Mouse (Mus musculus): ENCODE data around the gene Tfeb. TPM values are rescaled to one million over a fixed set of nuclear protein-coding genes. Genes with fewer than 3 reads are reported as not detected.
A peak's percentile ranks its signal among the peaks of the same experiment; 100 is the strongest.

Gene Tfeb
- polyA plus RNA-seq, 1 experiment = 6.5 TPM

DNA sequence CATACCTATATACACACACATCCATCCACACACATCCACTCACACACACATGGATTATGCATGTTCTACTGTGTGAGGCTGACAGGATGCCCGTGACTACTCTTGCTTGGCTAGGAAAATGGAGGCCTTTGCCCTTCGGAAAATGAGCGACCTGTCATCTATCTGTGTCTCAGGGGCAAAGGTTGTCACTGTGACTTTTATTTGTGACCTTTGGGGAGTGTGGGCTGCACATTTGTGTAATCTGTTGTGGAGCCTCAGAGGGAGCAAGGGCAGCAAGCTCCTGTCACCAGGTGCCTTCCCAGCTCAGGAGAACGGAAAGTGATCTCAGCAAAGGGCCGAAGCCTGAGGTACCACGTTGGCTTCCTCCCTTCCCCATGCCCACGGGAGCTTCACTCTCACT, 25.2 kb downstream of the Tfeb start:
- TF ChIP-seq POLR2A (IDR thresholded peaks at IDR 0.05; ENCODE audit: low read depth, low read length) = no peak
- no peak for TF ChIP-seq CTCF (IDR thresholded peaks at IDR 0.05; ENCODE audit: borderline replicate concordance, insufficient read depth, low read length)
- H3K4me1 ChIP-seq (ENCODE audit: control insufficient read depth, insufficient read depth, low read length) = peaks cover 13% of the 10 kb centered on the region
- H3K27ac ChIP-seq (ENCODE audit: insufficient read depth, low read length) = no peak overlapping the region
- H3K4me3 ChIP-seq (ENCODE audit: insufficient read depth, low read length) = no peak overlapping the region

DNA sequence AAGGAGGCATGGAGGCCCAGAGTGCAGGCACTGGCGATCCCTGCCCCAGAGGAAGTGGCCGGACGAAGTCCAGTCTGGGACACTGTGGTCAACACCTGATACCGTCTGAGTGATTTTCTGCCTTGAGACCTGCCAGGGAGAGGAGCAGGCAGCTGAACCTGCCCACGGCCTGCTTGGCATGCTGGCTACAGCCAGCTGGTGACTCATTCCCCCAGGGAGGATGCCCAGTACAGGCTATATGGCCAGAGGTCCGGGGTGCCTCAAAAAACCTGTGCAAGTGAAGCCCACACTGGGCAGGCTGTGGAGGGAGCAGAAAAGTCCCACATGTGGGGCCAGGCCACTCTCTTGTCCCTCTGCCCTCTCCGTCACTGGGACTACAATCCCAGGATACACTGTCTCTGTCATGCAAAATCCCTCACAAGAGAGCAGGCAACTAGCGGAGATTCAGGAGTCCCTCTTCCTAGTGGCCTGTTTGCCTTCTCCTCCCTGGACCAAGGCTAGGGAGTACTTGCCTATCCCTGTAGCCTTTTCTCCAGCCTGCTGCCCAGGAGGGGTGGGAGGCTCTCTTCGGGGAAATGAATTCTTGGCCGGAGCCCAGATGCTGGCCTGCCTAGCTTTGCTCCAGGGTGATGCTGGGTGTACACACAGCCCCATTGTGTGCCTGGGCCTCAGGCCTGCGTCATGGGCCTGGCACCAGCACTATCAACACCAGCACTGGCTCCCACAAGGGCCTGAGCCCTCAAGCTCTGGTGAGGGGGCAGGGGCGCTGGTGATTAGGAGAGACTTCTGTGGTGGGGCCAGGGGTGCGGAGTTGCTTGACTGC, 25.9 kb downstream of the Tfeb start:
- H3K27ac ChIP-seq (ENCODE audit: insufficient read depth, low read length) = 0 out of 2 replicates have a peak overlapping the region, but pooled peaks have one; percentile 11
- peaks cover 13% of the 10 kb centered on the region for H3K4me1 ChIP-seq (ENCODE audit: control insufficient read depth, insufficient read depth, low read length)
- H3K4me3 ChIP-seq (ENCODE audit: insufficient read depth, low read length) = no peak overlapping the region
- TF ChIP-seq CTCF (IDR thresholded peaks at IDR 0.05; ENCODE audit: borderline replicate concordance, insufficient read depth, low read length) = no peak
- no peak for TF ChIP-seq POLR2A (IDR thresholded peaks at IDR 0.05; ENCODE audit: low read depth, low read length)

DNA sequence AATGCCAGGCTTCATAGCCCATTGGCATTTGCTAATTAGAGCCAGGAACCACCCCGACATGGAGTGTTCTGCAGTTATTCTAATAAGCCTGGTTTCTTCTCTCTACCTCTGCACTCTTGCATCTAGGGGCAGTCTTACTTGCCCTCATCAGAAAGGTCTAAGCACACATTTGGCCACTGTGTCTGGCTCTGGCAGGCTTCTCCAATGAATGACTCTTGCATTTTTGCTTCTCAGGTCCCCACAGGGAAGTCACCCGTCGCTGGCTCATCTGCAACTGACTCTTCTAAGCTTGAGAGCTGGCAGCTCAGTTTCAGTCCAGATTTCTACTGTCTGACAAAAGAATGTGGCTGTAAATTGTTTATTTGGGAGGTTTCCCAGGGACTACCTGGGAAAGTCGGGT, 29.2 kb downstream of the Tfeb start:
- H3K4me1 ChIP-seq (ENCODE audit: control insufficient read depth, insufficient read depth, low read length) = peaks cover 8% of the 10 kb centered on the region; the same call in 1 of the 2 replicates
- no peak for TF ChIP-seq CTCF (IDR thresholded peaks at IDR 0.05; ENCODE audit: borderline replicate concordance, insufficient read depth, low read length)
- TF ChIP-seq POLR2A (IDR thresholded peaks at IDR 0.05; ENCODE audit: low read depth, low read length) = no peak
- H3K4me3 ChIP-seq (ENCODE audit: insufficient read depth, low read length) = no peak overlapping the region
- H3K27ac ChIP-seq (ENCODE audit: insufficient read depth, low read length) = no peak overlapping the region

DNA sequence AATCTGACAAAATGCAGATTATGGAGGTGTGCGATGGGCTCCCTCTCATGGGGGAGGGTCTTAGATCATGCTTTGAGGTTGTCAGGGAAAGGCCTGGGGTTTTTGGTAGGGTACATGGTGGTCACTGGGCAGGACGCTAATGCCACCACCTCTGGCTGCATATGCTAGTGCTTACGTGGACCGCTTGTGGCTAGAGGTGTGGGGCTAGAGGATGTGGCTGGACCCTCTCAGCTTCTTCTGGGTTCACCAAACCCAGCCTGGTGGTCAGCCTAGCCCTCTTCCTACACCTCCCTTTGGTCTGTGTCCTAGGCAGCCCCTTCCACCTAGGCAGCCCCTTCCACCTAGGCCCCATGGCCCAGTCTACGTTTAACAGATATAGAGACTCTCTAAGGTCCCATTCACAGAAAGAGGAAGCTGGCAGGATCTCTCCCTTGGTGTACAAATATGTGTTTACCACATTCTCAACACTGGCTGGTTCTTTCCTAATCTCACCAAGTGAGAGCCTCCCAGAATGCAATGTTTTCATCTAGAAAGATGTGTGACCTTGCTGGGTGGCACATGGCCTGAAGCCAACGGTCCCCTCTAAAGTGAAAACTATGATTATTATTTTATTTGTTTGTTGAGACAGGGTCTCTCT, 29.7 kb downstream of the Tfeb start:
- TF ChIP-seq POLR2A (IDR thresholded peaks at IDR 0.05; ENCODE audit: low read depth, low read length) = no peak
- no peak for TF ChIP-seq CTCF (IDR thresholded peaks at IDR 0.05; ENCODE audit: borderline replicate concordance, insufficient read depth, low read length)
- Histone ChIP-seq H3K4me1 (ENCODE audit: control insufficient read depth, insufficient read depth, low read length) (peaks cover 8% of the 10 kb centered on the region; the same call in 1 of the 2 replicates), H3K27ac (ENCODE audit: insufficient read depth, low read length) (no peak overlapping the region), H3K4me3 (ENCODE audit: insufficient read depth, low read length) (no peak overlapping the region)

DNA sequence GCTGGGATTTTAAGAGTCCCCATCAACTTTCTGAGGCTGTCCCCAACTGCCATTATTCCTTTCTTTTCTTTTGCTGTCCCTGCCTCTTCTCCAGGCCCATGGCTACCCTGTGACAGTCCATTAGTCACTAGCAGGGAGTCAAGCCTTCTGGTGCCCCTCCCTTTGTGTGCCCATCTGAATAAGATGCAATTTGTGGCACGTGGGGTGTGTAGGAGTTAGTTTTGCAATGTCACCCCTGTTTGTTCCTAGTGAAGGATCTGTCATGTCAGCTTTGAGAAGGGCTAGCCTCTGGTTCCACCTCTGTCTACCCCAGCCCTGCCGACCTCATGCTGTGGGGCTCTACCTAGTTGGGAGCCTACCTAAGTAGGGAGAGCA, 30.2 kb downstream of the Tfeb start:
- TF ChIP-seq CTCF (IDR thresholded peaks at IDR 0.05; ENCODE audit: borderline replicate concordance, insufficient read depth, low read length) (no peak), POLR2A (IDR thresholded peaks at IDR 0.05; ENCODE audit: low read depth, low read length) (no peak)
- H3K4me3 ChIP-seq (ENCODE audit: insufficient read depth, low read length) = no peak overlapping the region
- H3K4me1 ChIP-seq (ENCODE audit: control insufficient read depth, insufficient read depth, low read length) = peaks cover 8% of the 10 kb centered on the region; the same call in 1 of the 2 replicates
- H3K27ac ChIP-seq (ENCODE audit: insufficient read depth, low read length) = no peak overlapping the region

DNA sequence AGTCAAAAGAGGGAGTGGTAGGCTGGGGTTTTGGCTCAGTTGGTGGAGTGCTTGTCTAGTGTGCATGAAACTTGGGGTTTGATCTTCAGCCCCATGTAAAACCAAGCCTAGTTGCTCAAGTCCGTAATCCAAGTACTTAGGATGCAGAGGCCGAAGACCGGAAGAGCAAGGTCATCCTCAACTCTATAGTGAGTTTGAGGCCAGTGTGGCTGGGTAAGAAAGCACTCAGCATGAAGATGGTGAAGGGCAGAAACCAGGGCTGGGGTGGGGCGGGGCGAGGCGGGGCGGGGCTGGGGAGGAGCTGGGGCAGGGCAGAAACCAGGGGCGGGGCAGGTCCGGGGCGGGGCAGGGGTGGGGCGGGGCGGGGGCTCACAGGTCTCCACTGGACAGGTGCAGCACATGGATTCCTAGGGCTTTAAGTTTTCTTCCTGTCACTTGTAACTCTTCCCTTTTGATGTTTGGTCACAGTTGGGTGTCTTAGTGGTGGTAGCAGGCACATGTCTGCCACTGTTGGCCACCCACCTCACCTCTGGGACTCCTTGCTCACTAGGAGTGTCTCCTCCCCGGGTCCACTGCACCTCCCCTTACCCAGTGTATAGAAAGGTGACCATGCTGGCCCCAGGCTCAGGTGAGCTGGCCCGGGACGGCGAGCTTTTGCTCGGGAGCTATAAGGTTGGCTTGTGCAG, 30.8 kb downstream of the Tfeb start:
- H3K4me3 ChIP-seq (ENCODE audit: insufficient read depth, low read length) = no peak overlapping the region
- H3K27ac ChIP-seq (ENCODE audit: insufficient read depth, low read length) = no peak overlapping the region
- H3K4me1 ChIP-seq (ENCODE audit: control insufficient read depth, insufficient read depth, low read length) = peaks cover 3% of the 10 kb centered on the region; the same call in 1 of the 2 replicates
- TF ChIP-seq POLR2A (IDR thresholded peaks at IDR 0.05; ENCODE audit: low read depth, low read length) (no peak), CTCF (IDR thresholded peaks at IDR 0.05; ENCODE audit: borderline replicate concordance, insufficient read depth, low read length) (no peak)

DNA sequence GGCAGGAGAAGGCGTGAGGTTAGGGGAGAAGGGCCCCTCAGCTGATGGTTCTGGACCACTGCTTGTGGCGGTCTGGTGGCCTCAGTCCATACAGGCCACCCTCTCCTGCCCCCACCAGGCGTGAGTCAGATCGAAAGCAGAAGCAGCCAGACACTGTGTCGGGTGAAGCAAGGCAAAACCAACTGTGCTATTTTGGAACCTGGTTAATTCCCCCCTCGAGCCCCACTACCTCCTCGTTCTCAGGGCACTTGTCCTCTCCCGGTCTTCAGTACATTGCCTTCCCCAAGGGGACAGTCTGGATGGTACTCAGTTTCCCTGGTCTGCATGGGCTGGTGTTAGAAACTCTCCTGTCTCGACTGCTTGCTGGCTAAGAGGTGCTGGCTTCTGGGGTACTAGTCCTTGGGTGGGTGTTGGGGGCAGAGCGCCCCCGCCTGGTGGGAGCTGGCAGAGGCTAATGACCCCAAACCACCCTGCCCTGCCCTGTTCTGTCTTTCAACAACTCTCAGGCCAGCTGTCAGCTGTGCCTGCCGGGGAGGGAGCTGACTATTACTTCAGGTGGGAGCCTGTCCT, 32.0 kb downstream of the Tfeb start:
- Histone ChIP-seq H3K4me1 (ENCODE audit: control insufficient read depth, insufficient read depth, low read length) (no peaks in the 10 kb centered on the region), H3K27ac (ENCODE audit: insufficient read depth, low read length) (no peak overlapping the region), H3K4me3 (ENCODE audit: insufficient read depth, low read length) (no peak overlapping the region)
- TF ChIP-seq CTCF (IDR thresholded peaks at IDR 0.05; ENCODE audit: borderline replicate concordance, insufficient read depth, low read length) (no peak), POLR2A (IDR thresholded peaks at IDR 0.05; ENCODE audit: low read depth, low read length) (no peak)

DNA sequence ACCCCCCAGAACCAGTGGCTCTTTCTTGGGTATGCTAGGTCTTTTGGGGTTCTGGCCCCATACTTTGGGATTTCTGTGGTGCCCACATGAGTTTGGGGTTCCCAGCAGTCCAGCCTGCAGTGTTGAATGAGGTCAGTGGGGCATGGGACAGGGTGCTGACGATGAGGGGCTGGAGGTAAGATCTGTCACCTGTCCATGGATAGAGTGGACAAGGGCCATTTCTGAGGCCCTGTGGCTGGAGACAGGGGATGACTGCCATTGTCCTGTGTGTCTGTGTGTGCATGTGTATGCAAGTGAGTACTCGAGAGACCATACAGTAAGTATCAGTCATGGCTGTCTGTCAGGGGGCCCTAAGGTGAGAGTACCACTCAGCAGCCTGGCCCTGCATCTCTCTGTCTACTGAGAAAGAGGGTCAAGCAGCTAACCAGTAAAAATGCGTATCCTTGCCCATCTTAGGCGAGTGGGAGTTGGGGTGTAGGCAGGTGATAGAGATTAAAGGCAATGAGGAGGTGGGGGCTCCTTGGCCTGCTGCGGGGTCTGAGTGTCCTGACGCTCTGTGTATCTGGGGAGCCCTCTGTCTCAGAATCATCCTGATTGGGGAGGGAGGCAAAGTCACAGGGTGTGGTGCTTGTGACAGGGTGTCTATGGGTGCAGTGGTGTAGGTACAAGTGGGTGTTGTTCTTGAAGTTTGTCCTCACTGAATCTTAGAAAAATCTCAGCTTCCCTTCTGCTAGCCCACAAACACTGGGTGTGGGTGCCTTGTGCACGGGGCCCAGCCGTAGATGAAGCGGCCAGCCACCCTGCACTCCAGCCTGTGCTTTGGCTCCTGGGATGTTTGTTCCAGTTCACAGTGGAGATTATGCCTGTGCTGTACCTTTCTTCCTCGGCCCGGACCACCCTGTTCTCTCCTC, 32.8 kb downstream of the Tfeb start:
- Histone ChIP-seq H3K4me3 (ENCODE audit: insufficient read depth, low read length) (no peak overlapping the region), H3K27ac (ENCODE audit: insufficient read depth, low read length) (no peak overlapping the region), H3K4me1 (ENCODE audit: control insufficient read depth, insufficient read depth, low read length) (no peaks in the 10 kb centered on the region)
- TF ChIP-seq CTCF (IDR thresholded peaks at IDR 0.05; ENCODE audit: borderline replicate concordance, insufficient read depth, low read length) = no peak
- TF ChIP-seq POLR2A (IDR thresholded peaks at IDR 0.05; ENCODE audit: low read depth, low read length) = no peak

DNA sequence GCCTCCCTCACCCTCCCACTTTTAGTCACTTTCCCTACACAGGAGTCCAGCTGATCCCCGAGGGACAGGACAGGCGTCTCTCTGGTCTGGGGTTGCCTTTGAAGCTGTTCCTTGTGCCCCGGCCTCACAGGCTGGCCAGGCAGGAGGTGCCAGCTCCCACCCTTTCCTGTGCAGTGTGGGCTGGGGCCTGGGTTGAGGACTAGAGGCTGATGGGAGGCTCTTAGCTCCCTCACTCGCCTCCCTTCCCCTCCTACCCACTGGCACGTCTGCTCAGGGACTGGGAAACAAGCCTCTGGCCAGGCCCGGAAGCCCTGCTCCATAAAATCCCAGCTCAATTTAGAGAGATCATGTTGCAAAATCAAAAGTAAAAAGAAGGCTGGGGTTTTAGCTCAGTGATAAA, 36.8 kb downstream of the Tfeb start:
- TF ChIP-seq POLR2A (IDR thresholded peaks at IDR 0.05; ENCODE audit: low read depth, low read length) (no peak), CTCF (IDR thresholded peaks at IDR 0.05; ENCODE audit: borderline replicate concordance, insufficient read depth, low read length) (no peak)
- Histone ChIP-seq H3K27ac (ENCODE audit: insufficient read depth, low read length) (no peak overlapping the region), H3K4me1 (ENCODE audit: control insufficient read depth, insufficient read depth, low read length) (no peaks in the 10 kb centered on the region; the same call in 1 of the 2 replicates), H3K4me3 (ENCODE audit: insufficient read depth, low read length) (no peak overlapping the region)
